ENCODE assay signal across 29 mouse cellular contexts in the genomic region with DNA sequence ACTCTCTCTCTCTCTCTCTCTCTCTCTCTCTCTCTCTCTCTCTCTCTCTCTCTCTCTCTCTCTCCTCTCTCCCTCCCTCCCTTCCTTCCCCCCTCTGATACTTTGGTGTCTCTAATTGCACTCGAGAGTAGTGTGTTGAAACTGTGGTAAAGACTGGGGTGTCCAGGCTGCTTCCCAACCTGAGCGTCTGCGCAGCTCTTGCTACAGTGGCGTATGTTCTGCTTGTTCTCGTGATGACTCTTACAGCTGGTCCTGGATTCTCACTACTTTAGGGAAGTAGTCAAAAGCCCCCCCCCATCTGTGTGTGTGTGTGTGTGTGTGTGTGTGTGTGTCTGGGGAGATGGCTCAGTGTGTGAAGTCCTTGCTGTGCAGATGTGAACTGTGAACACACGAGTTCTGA.
"Had no signal": no experiment of that assay in that cellular context is flagged by ENCODE, and none has a peak within 500 bp of the region (broad histone marks: within the 10 kb centered on the region; RNA-seq: fewer than 3 reads in every experiment).

No protein-coding gene starts in this region.

- H3K9ac ChIP-seq: heart, embryonic 13.5 days; heart, embryonic 15.5 days; hindbrain, embryonic 12.5 days; hindbrain, embryonic 14.5 days; intestine, embryonic 15.5 days; limb, embryonic 13.5 days; limb, embryonic 15.5 days; liver, embryonic 12.5 days; liver, embryonic 14.5 days had no signal

- DNase-seq: gastrocnemius, adult 2 months; gastrocnemius, postnatal 10 days; gastrocnemius, postnatal 25 days; heart, adult 11 months; heart, adult 2 months; heart, postnatal 14 days; heart, postnatal 36 days; kidney, adult 18-20 months; kidney, adult 8-10 months; kidney, postnatal 10 days; kidney, postnatal 25 days; kidney, postnatal 4 days; left cerebral cortex, postnatal 4 days had no signal

- H3K4me1 ChIP-seq: heart, embryonic 15.5 days; hindbrain, embryonic 12.5 days; intestine, embryonic 15.5 days; limb, embryonic 13.5 days; limb, embryonic 15.5 days; liver, embryonic 12.5 days had no signal

- H3K4me2 ChIP-seq: heart, embryonic 11.5 days; heart, embryonic 13.5 days; heart, embryonic 15.5 days; hindbrain, embryonic 12.5 days; hindbrain, embryonic 14.5 days; intestine, embryonic 15.5 days; limb, embryonic 13.5 days; limb, embryonic 15.5 days; liver, embryonic 12.5 days had no signal

- ATAC-seq: hindbrain, embryonic 16.5 days; inflammation-experienced regulatory T-cells, adult 6 months; intestine, embryonic 15.5 days; intestine, postnatal 0 days; liver, embryonic 12.5 days had no signal

- H3K27ac ChIP-seq: gastrocnemius, adult 2 months; heart, adult 2 months; heart, embryonic 13.5 days; heart, embryonic 15.5 days; hindbrain, embryonic 10.5 days; hindbrain, embryonic 12.5 days; hindbrain, embryonic 14.5 days; intestine, embryonic 15.5 days; layer of hippocampus, adult 2 months; left cerebral cortex, adult 2 months; limb, embryonic 13.5 days; limb, embryonic 15.5 days; liver, embryonic 12.5 days; liver, embryonic 14.5 days had no signal

- H3K36me3 ChIP-seq: heart, embryonic 13.5 days; heart, embryonic 15.5 days; hindbrain, embryonic 10.5 days; hindbrain, embryonic 12.5 days; intestine, embryonic 15.5 days; limb, embryonic 13.5 days; limb, embryonic 15.5 days; liver, embryonic 12.5 days had no signal

- H3K4me3 ChIP-seq: gastrocnemius, adult 2 months; heart, adult 2 months; heart, embryonic 13.5 days; heart, embryonic 15.5 days; hindbrain, embryonic 10.5 days; hindbrain, embryonic 12.5 days; intestine, embryonic 15.5 days; layer of hippocampus, adult 2 months; left cerebral cortex, adult 2 months; limb, embryonic 13.5 days; limb, embryonic 15.5 days; liver, embryonic 12.5 days had no signal

- H3K9me3 ChIP-seq: heart, embryonic 13.5 days; heart, embryonic 15.5 days; hindbrain, embryonic 10.5 days; intestine, embryonic 15.5 days; limb, embryonic 13.5 days; limb, embryonic 15.5 days; liver, embryonic 12.5 days had no signal

- H3K27me3 ChIP-seq: heart, embryonic 13.5 days; heart, embryonic 15.5 days; hindbrain, embryonic 12.5 days; intestine, embryonic 15.5 days; limb, embryonic 13.5 days; limb, embryonic 15.5 days; liver, embryonic 12.5 days had no signal
